Mouse (Mus musculus): ENCODE data around the gene Igfbp4. TPM values are rescaled to one million over a fixed set of nuclear protein-coding genes. Genes with fewer than 3 reads are reported as not detected.
A peak's percentile ranks its signal among the peaks of the same experiment; 100 is the strongest.

Igfbp4 gene
- polyA plus RNA-seq, 1 experiment from 2014 or later, result 524 TPM

- peak within 1 kb of the TSS; percentile 77 for H3K27ac ChIP-seq
- H3K4me2 ChIP-seq, result peak within 1 kb of the TSS; percentile 58
- H3K36me3 ChIP-seq, result peaks cover 29% of the 10 kb centered on the region
- H3K9ac ChIP-seq, result peak within 1 kb of the TSS; percentile 71
- under 1% methylated on average over 54 of the region's 54 CpGs for WGBS
- peaks cover 24% of the 10 kb centered on the region for H3K4me1 ChIP-seq
- peak within 1 kb of the TSS; percentile 73 for H3K4me3 ChIP-seq
- no peaks in the 10 kb centered on the region for H3K27me3 ChIP-seq
- peak; percentile 93 for ATAC-seq (ENCODE audit: borderline replicate concordance, extremely low read depth, low FRiP score, low TSS enrichment)
- no peaks in the 10 kb centered on the region for H3K9me3 ChIP-seq
Observed at GRCm38 (mm10) chr11:99023500-99024467, 17.3 kb upstream of the Igfbp4 start, which contains the start of gene Top2a. Gene Top2a, minus strand, starts transcription at chr11:99024189.

GRCm38 (mm10) chr11:99024468-99025134 is 16.4 kb upstream of the Igfbp4 start:
- ATAC-seq (ENCODE audit: borderline replicate concordance, extremely low read depth, low FRiP score, low TSS enrichment), result peak; percentile 35; the same call in 1 of the 2 replicates
- 26% methylated on average over 18 of the region's 18 CpGs for WGBS
- peak overlapping the region; percentile 56 for H3K4me2 ChIP-seq
- peaks cover 24% of the 10 kb centered on the region for H3K4me1 ChIP-seq
- peak overlapping the region; percentile 73 for H3K4me3 ChIP-seq
- peaks cover 23% of the 10 kb centered on the region for H3K36me3 ChIP-seq
- peak overlapping the region; percentile 76 for H3K27ac ChIP-seq
- H3K27me3 ChIP-seq, result no peaks in the 10 kb centered on the region
- no peaks in the 10 kb centered on the region for H3K9me3 ChIP-seq
- H3K9ac ChIP-seq, result peak overlapping the region; percentile 18; the same call in 1 of the 2 replicates

GRCm38 (mm10) chr11:99025878-99026277 is 15.2 kb upstream of the Igfbp4 start:
- H3K9ac ChIP-seq, result no peak overlapping the region
- H3K27me3 ChIP-seq, result no peaks in the 10 kb centered on the region
- no peak overlapping the region for H3K4me2 ChIP-seq
- peaks cover 12% of the 10 kb centered on the region for H3K36me3 ChIP-seq
- 86% methylated on average over 6 of the region's 6 CpGs for WGBS
- peaks cover 24% of the 10 kb centered on the region for H3K4me1 ChIP-seq
- no peak overlapping the region for H3K27ac ChIP-seq
- no peak for ATAC-seq (ENCODE audit: borderline replicate concordance, extremely low read depth, low FRiP score, low TSS enrichment)
- no peaks in the 10 kb centered on the region for H3K9me3 ChIP-seq
- H3K4me3 ChIP-seq, result no peak overlapping the region

- Histone ChIP-seq H3K27me3 (no peaks in the 10 kb centered on the region), H3K9me3 (no peaks in the 10 kb centered on the region), H3K4me3 (no peak overlapping the region), H3K9ac (no peak overlapping the region), H3K27ac (no peak overlapping the region), H3K4me2 (no peak overlapping the region), H3K4me1 (peaks cover 20% of the 10 kb centered on the region), H3K36me3 (peaks cover 1% of the 10 kb centered on the region; the same call in 1 of the 2 replicates)
- 75% methylated on average over 12 of the region's 12 CpGs for WGBS
- no peak for ATAC-seq (ENCODE audit: borderline replicate concordance, extremely low read depth, low FRiP score, low TSS enrichment)
Observed at GRCm38 (mm10) chr11:99026899-99027440, 14.1 kb upstream of the Igfbp4 start.

- no peaks in the 10 kb centered on the region for H3K36me3 ChIP-seq
- 0 out of 2 replicates have a peak, but pooled peaks cover 7% of the 10 kb centered on the region for H3K4me1 ChIP-seq
- H3K9me3 ChIP-seq, result no peaks in the 10 kb centered on the region
- H3K9ac ChIP-seq, result no peak overlapping the region
- 77% methylated on average over 4 of the region's 4 CpGs for WGBS
- no peaks in the 10 kb centered on the region for H3K27me3 ChIP-seq
- no peak overlapping the region for H3K27ac ChIP-seq
- H3K4me2 ChIP-seq, result no peak overlapping the region
- no peak for ATAC-seq (ENCODE audit: borderline replicate concordance, extremely low read depth, low FRiP score, low TSS enrichment)
- no peak overlapping the region for H3K4me3 ChIP-seq
Observed at GRCm38 (mm10) chr11:99035350-99035749, 5.7 kb upstream of the Igfbp4 start.

- Histone ChIP-seq H3K9me3 (no peaks in the 10 kb centered on the region), H3K4me2 (no peak overlapping the region), H3K4me3 (no peak overlapping the region), H3K36me3 (no peaks in the 10 kb centered on the region), H3K9ac (no peak overlapping the region), H3K4me1 (0 out of 2 replicates have a peak, but pooled peaks cover 12% of the 10 kb centered on the region), H3K27me3 (no peaks in the 10 kb centered on the region), H3K27ac (no peak overlapping the region)
- 63% methylated on average over 6 of the region's 6 CpGs for WGBS
- no peak for ATAC-seq (ENCODE audit: borderline replicate concordance, extremely low read depth, low FRiP score, low TSS enrichment)
Observed at GRCm38 (mm10) chr11:99036254-99036653, 4.8 kb upstream of the Igfbp4 start.

GRCm38 (mm10) chr11:99039782-99040181 is 1.3 kb upstream of the Igfbp4 start:
- H3K9ac ChIP-seq, result peak overlapping the region; percentile 73
- peaks cover 32% of the 10 kb centered on the region for H3K4me1 ChIP-seq
- peak overlapping the region; percentile 71 for H3K4me3 ChIP-seq
- peak; percentile 71; the same call in 1 of the 2 replicates for ATAC-seq (ENCODE audit: borderline replicate concordance, extremely low read depth, low FRiP score, low TSS enrichment)
- WGBS, result under 1% methylated on average over 15 of the region's 15 CpGs
- no peaks in the 10 kb centered on the region for H3K36me3 ChIP-seq
- H3K27ac ChIP-seq, result peak overlapping the region; percentile 91
- no peaks in the 10 kb centered on the region for H3K27me3 ChIP-seq
- H3K4me2 ChIP-seq, result peak overlapping the region; percentile 94
- H3K9me3 ChIP-seq, result no peaks in the 10 kb centered on the region

- Histone ChIP-seq H3K36me3 (no peaks in the 10 kb centered on the region), H3K4me3 (peak overlapping the region; percentile 71), H3K4me2 (peak overlapping the region; percentile 94), H3K9me3 (no peaks in the 10 kb centered on the region), H3K4me1 (peaks cover 39% of the 10 kb centered on the region), H3K27me3 (no peaks in the 10 kb centered on the region), H3K9ac (peak overlapping the region; percentile 73), H3K27ac (peak overlapping the region; percentile 91)
- ATAC-seq (ENCODE audit: borderline replicate concordance, extremely low read depth, low FRiP score, low TSS enrichment), result peak; percentile 23; the same call in 1 of the 2 replicates
- 1% methylated on average over 17 of the region's 17 CpGs for WGBS
Observed at GRCm38 (mm10) chr11:99040346-99040974, 584 bp upstream of the Igfbp4 start.

GRCm38 (mm10) chr11:99041841-99042780 is 1.1 kb downstream of the Igfbp4 start:
- no peak for ATAC-seq (ENCODE audit: borderline replicate concordance, extremely low read depth, low FRiP score, low TSS enrichment)
- H3K27ac ChIP-seq, result peak overlapping the region; percentile 91
- peak overlapping the region; percentile 71 for H3K4me3 ChIP-seq
- no peaks in the 10 kb centered on the region for H3K9me3 ChIP-seq
- WGBS, result 24% methylated on average over 16 of the region's 16 CpGs
- H3K27me3 ChIP-seq, result no peaks in the 10 kb centered on the region
- H3K4me2 ChIP-seq, result peak overlapping the region; percentile 94
- peak overlapping the region; percentile 73 for H3K9ac ChIP-seq
- H3K36me3 ChIP-seq, result no peaks in the 10 kb centered on the region
- H3K4me1 ChIP-seq, result peaks cover 56% of the 10 kb centered on the region

GRCm38 (mm10) chr11:99042834-99043431 is 1.9 kb downstream of the Igfbp4 start:
- no peaks in the 10 kb centered on the region for H3K9me3 ChIP-seq
- no peaks in the 10 kb centered on the region for H3K36me3 ChIP-seq
- peak overlapping the region; percentile 94 for H3K4me2 ChIP-seq
- peak overlapping the region; percentile 71 for H3K4me3 ChIP-seq
- ATAC-seq (ENCODE audit: borderline replicate concordance, extremely low read depth, low FRiP score, low TSS enrichment), result no peak
- H3K27me3 ChIP-seq, result no peaks in the 10 kb centered on the region
- H3K4me1 ChIP-seq, result peaks cover 64% of the 10 kb centered on the region
- peak overlapping the region; percentile 40 for H3K9ac ChIP-seq
- peak overlapping the region; percentile 91 for H3K27ac ChIP-seq
- WGBS, result 29% methylated on average over 12 of the region's 12 CpGs

Data from lung, embryonic 15.5 days (tissue).